Mouse (Mus musculus) MEL (cell line): ENCODE data around the gene Sipa1l2.

Experiments used
- CTCF ChIP-seq, 3 experiments: IDR thresholded peaks in 2 of 3; conservative IDR thresholded peaks in 1 of 3; 2 replicates each; pipeline ENCODE4 v1.5.1; 2011 to 2012; ENCODE audit warnings: low read length in 3 of 3, low read depth in 2 of 3, mild to moderate bottlenecking in 2 of 3, improper control_type of control experiment in 1 of 3, inconsistent platforms in 1 of 3, mixed read lengths in 1 of 3, moderate library complexity in 1 of 3; ENCODE audit not compliant: control insufficient read depth in 1 of 3, insufficient read depth in 1 of 3, poor library complexity in 1 of 3, severe bottlenecking in 1 of 3
- ETS1 ChIP-seq: IDR thresholded peaks from 2 replicates; pipeline ENCODE4 v1.6.1; 2012; ENCODE audit warnings: low read depth, mild to moderate bottlenecking, inconsistent platforms, low read length, improper control_type of control experiment, moderate library complexity
- USF2 ChIP-seq, 2 experiments: IDR thresholded peaks; 2 replicates each; pipeline ENCODE4 v1.6.1; 2011 to 2012; ENCODE audit warnings: improper control_type of control experiment in 2 of 2, low read length in 2 of 2, borderline replicate concordance in 1 of 2, inconsistent platforms in 1 of 2, low read depth in 1 of 2, mild to moderate bottlenecking in 1 of 2; ENCODE audit not compliant: insufficient read depth in 1 of 2

DNA sequence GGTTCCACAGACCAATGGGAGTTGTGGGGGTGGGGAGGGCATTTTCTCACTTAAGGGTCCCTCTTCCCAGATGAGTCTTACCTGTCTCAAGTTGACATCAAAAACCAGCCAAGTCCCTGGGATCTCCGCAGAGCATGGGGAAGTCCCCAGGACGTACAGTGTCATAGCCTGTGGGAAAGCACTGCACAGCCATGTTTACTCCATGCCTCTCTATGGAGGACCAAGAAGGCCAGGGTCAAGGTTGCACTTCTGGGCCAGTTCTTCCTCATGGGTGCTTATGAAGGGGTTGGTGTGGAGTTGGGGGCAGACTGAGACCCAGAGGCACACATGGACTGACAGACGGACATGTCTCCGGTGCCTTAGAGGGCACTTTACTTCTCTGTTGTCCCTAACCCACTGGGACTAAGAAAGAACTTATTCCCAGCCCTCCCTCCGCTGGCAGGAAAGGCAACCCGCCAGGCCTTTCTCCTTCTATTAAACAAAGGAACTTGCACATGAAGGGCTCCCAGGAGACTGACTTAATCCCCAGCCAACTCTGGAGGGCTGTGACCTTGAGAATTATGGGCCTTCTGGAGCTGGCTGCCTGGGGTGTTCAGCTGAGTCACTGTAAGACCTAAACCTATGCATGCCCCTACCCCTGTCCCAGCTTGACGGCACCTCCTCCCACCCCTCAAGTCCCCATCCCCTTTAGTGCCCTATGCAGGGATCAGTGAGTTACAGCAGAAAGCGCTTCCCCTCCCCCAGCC lies 199.9 kb downstream of the Sipa1l2 start:
- TF ChIP-seq CTCF (IDR thresholded peaks at IDR 0.05 in 2 of 3, conservative IDR thresholded peaks at IDR 0.05 in 1 of 3; ENCODE audit: control insufficient read depth in 1 of 3, insufficient read depth in 1 of 3, low read depth in 2 of 3, low read length in 3 of 3, poor library complexity in 1 of 3, severe bottlenecking in 1 of 3), result no peak
- no peak for TF ChIP-seq ETS1
- TF ChIP-seq USF2 (IDR thresholded peaks at IDR 0.05; ENCODE audit: borderline replicate concordance in 1 of 2, insufficient read depth in 1 of 2, low read depth in 1 of 2, low read length in 2 of 2), result no peak
